Mouse (Mus musculus) midbrain, postnatal 0 days (tissue): Measurements from ENCODE around the gene Lipa. TPM values are rescaled to one million over a fixed set of nuclear protein-coding genes. Genes with fewer than 3 reads are reported as not detected.

Experiments
- ATAC-seq: fragments of 200-750 bp; cut with Nextera tagmentation; 2 replicates; pipeline ENCODE4 v1.8.0; 2017; ENCODE audit warnings: moderate number of reproducible peaks, mild to moderate bottlenecking, moderate TSS enrichment, moderate library complexity; ENCODE audit not compliant: low FRiP score
- DNase-seq: peaks from one replicate; pipeline ENCODE4 v3.0.0-alpha.2; 2015; ENCODE audit warnings: low spot score
- H3K27ac ChIP-seq: fragments of 300-500 bp; sonication (generic); 2 replicates; pipeline ENCODE4 v1.5.1; 2014; ENCODE audit warnings: low read depth, mild to moderate bottlenecking, low read length, mixed read lengths
- H3K27me3 ChIP-seq: fragments of 300-500 bp; sonication (generic); 2 replicates; pipeline ENCODE4 v1.6.1; 2014; ENCODE audit warnings: low read length, control low read depth, mixed read lengths; ENCODE audit not compliant: insufficient read depth
- H3K36me3 ChIP-seq: fragments of 300-500 bp; sonication (generic); 2 replicates; pipeline ENCODE4 v1.6.1; 2014; ENCODE audit warnings: low read length, control low read depth, mixed read lengths; ENCODE audit not compliant: insufficient read depth
- H3K4me1 ChIP-seq: fragments of 300-500 bp; sonication (generic); 2 replicates; pipeline ENCODE4 v1.6.1; 2014; ENCODE audit warnings: mild to moderate bottlenecking, control low read depth, antibody characterized with exemption, low read length, mixed read lengths; ENCODE audit not compliant: insufficient read depth
- H3K4me2 ChIP-seq: fragments of 300-500 bp; sonication (generic); 2 replicates; pipeline ENCODE4 v1.6.1; 2014; ENCODE audit warnings: low read depth, mild to moderate bottlenecking, low read length, mixed read lengths; ENCODE audit not compliant: poor library complexity, severe bottlenecking
- H3K4me3 ChIP-seq: fragments of 300-500 bp; sonication (generic); 2 replicates; pipeline ENCODE4 v1.5.1; 2014; ENCODE audit warnings: low read depth, mild to moderate bottlenecking, low read length, moderate library complexity
- H3K9ac ChIP-seq: fragments of 300-500 bp; sonication (generic); replicated peaks from 2 replicates; pipeline ENCODE4 v1.6.1; 2014; ENCODE audit warnings: mild to moderate bottlenecking, low read length, moderate library complexity, mixed read lengths; ENCODE audit not compliant: poor library complexity, severe bottlenecking
- H3K9me3 ChIP-seq: fragments of 300-500 bp; sonication (generic); 2 replicates; pipeline ENCODE4 v1.6.1; 2016; ENCODE audit warnings: low read length, control low read depth
- CTCF ChIP-seq: IDR thresholded peaks from 2 replicates; pipeline ENCODE4 v1.5.1; 2016; ENCODE audit warnings: antibody characterized with exemption, mild to moderate bottlenecking
- WGBS: fragments of 180-500 bp; shearing (Covaris S2); extraction: QIAGEN DNeasy Blood & Tissue Kit; methylation state at CpG from one replicate; pipeline ENCODE4 v1.1.7; 2014; 5-methylcytosine and 5-hydroxymethylcytosine counted together
- polyA plus RNA-seq: library from polyadenylated mRNA; unstranded; fragments of >200 nt; fragmentation: Nextera tagmentation; extraction: Ambion mirVana; gene quantifications from 2 replicates; pipeline ENCODE4 v1.2.1, GENCODE M21; 2015
- total RNA-seq: library from RNA; depleted of rRNA; stranded (reverse); fragments of >200 nt; gene quantifications from 2 replicates; pipeline ENCODE4 v1.2.3, GENCODE M21; 2014

Gene Lipa
- total and polyA plus RNA-seq, 2 experiments from 2014 or later = 19.0 to 24.5 TPM

DNA sequence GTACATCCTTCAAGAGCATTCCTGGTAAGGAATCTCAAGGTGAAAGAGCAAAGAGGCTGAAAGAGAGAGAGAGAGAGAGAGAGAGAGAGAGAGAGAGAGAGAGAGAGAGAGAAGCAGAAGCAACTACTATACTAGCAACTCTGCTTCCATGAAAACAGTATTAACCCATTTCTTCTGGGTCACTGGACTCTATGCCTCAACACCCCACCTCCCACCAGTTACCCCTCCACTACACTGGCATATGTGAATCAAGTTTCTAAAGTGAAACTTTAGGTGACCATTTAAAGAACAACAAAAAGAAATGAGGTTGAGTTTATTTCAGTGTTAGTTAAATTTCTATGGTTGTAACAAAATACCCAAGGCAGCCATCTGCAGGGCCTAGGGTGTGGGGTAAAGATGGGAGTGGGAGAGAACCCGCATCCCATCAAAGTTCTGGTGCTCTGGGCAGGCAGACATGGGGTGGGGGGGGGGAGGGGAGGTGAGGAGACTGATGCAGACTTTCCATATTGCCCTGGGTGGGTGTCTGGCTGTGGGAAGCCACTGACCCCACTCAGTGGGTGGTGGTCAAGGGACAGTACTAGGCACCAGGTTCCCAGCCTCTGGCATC lies 39.0 kb upstream of the Lipa start:
- Histone ChIP-seq H3K36me3 (no peaks in the 10 kb centered on the region), H3K9ac (no peak overlapping the region), H3K27ac (no peak overlapping the region), H3K9me3 (no peaks in the 10 kb centered on the region), H3K4me2 (no peak overlapping the region), H3K4me3 (no peak overlapping the region), H3K27me3 (no peaks in the 10 kb centered on the region), H3K4me1 (no peaks in the 10 kb centered on the region)
- no peak for ATAC-seq
- WGBS = 83% methylated on average over 1 of the region's 1 CpGs
- no peak for DNase-seq
- no peak for TF ChIP-seq CTCF

DNA sequence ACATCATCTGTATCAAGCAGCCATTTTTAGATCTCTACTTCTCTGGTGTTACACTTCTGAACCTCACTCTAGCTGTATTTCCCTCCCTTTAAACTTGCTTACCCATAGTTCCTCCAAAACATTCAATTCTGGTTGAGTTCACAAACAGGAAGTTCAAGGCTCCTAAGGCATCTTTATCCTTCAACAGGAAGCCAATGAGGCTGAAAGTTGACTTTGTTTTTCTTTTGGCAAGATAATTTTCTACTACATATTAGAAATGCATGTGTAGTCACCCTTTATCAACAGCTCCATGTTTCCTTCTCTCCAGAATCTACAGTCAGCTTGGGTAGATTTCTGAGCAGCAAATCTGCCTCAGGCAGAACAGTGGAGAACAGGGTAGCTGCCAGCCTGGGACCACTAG lies 35.3 kb upstream of the Lipa start:
- Histone ChIP-seq H3K9ac (no peak overlapping the region), H3K4me2 (no peak overlapping the region), H3K4me3 (no peak overlapping the region), H3K27me3 (no peaks in the 10 kb centered on the region), H3K36me3 (no peaks in the 10 kb centered on the region), H3K27ac (no peak overlapping the region), H3K4me1 (no peaks in the 10 kb centered on the region), H3K9me3 (no peaks in the 10 kb centered on the region)
- no peak for ATAC-seq
- TF ChIP-seq CTCF = no peak
- no peak for DNase-seq

DNA sequence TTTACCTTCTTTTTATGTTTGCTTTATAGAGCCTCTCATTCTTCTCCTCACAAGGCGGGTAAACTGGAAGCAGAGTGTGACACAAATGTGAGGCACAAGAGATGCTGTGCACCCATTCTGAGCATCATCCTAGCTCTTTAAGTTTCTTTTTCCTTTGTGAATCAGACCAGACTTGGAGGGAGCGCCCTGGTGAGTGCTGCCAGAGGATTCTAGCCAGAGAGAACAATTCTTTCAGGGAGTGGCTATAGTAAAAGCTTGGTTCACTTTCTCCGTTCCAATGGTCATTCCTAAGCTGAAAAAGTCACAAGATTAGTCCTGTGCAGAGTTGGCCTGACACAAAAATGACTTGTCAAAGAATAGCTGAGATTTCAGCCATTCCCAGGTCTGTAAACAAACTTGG lies 29.3 kb upstream of the Lipa start:
- DNase-seq = no peak
- WGBS = 72% methylated on average over 3 of the region's 3 CpGs
- Histone ChIP-seq H3K4me1 (peaks cover 6% of the 10 kb centered on the region; the same call in 1 of the 2 replicates), H3K9ac (no peak overlapping the region), H3K27ac (no peak overlapping the region), H3K4me3 (no peak overlapping the region), H3K36me3 (no peaks in the 10 kb centered on the region), H3K4me2 (no peak overlapping the region), H3K9me3 (no peaks in the 10 kb centered on the region), H3K27me3 (no peaks in the 10 kb centered on the region)
- TF ChIP-seq CTCF = no peak
- ATAC-seq = no peak

DNA sequence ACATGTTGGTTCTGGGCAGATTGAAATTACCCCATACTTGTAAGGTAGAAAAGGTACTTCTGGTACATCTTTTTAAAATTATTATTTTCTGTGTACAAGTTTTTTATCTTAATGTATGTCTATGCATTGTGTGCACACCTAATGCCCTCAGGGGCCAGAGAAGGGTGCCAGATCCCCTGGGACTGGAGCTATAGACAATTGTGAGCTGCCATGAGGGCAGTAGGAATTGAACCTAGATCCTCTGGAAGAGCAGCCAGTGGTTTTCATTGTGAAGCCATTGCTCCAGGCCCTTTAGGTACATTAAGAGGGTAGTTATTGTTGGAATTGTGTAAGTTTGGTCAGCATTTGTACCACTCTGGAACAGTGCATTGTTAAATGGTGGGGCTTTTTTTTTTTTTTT lies 26.8 kb upstream of the Lipa start:
- no peak overlapping the region for H3K27ac ChIP-seq
- H3K4me3 ChIP-seq = no peak overlapping the region
- no peaks in the 10 kb centered on the region for H3K27me3 ChIP-seq
- H3K9me3 ChIP-seq = no peaks in the 10 kb centered on the region
- ATAC-seq (no peak), DNase-seq (no peak)
- H3K9ac ChIP-seq = no peak overlapping the region
- H3K4me1 ChIP-seq = peaks cover 6% of the 10 kb centered on the region; the same call in 1 of the 2 replicates
- H3K4me2 ChIP-seq = no peak overlapping the region
- no peaks in the 10 kb centered on the region for H3K36me3 ChIP-seq
- no peak for TF ChIP-seq CTCF

DNA sequence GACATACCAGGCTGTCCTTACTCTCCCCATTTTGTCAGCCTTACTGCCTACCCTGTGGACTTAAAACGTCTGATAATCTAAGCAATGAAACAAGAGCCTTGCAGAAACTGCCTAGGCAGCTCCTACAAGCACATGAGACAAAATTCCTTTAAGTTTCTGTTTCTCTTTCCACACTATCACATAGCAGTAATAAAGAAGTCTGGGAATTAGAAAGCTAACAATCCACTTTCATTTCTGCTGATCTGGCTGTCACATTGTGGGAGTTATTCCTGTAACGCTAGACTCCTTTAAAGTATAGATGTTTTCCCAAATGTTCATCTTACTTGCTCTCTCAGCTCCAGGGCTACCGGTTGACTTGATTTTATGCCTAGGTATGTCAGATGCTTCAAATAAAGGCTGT lies 26.2 kb upstream of the Lipa start:
- Histone ChIP-seq H3K4me2 (peak overlapping the region; percentile 22), H3K36me3 (no peaks in the 10 kb centered on the region), H3K4me1 (peaks cover 6% of the 10 kb centered on the region; the same call in 1 of the 2 replicates), H3K4me3 (no peak overlapping the region), H3K9me3 (no peaks in the 10 kb centered on the region), H3K27ac (peak overlapping the region; percentile 43), H3K27me3 (no peaks in the 10 kb centered on the region), H3K9ac (0 out of 2 replicates have a peak overlapping the region, but pooled peaks have one; percentile 36)
- DNase-seq (no peak), ATAC-seq (no peak)
- no peak for TF ChIP-seq CTCF
- 63% methylated on average over 3 of the region's 3 CpGs for WGBS

DNA sequence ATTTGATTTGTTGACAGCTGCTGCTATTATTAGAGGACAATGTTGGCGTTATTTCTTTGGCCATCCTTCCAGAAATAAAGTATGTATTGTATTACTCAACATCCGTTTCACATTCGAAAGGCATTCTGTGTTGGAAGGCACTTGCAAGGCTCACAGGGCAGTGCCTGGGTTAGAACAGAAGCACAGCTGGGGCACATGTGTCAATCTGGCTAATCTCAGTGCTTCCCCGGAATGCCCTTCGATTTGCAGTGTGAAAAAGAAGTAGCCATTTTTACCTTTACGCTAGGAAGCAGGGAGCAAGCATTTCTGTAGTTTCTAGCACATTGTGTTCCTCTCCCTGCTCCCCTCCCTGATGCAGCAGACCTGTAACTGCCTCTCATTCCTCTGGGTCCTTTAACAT lies 25.7 kb upstream of the Lipa start:
- no peak for TF ChIP-seq CTCF
- Histone ChIP-seq H3K9ac (0 out of 2 replicates have a peak overlapping the region, but pooled peaks have one; percentile 36), H3K4me3 (no peak overlapping the region), H3K36me3 (no peaks in the 10 kb centered on the region), H3K9me3 (no peaks in the 10 kb centered on the region), H3K27ac (peak overlapping the region; percentile 43), H3K4me1 (peaks cover 6% of the 10 kb centered on the region; the same call in 1 of the 2 replicates), H3K4me2 (peak overlapping the region; percentile 22), H3K27me3 (no peaks in the 10 kb centered on the region)
- DNase-seq (no peak), ATAC-seq (no peak)
- WGBS = 37% methylated on average over 6 of the region's 6 CpGs
